Mouse (Mus musculus) small intestine, adult 2 months (tissue): ENCODE results near the gene Hspb7. TPM values are rescaled to one million over a fixed set of nuclear protein-coding genes. Genes with fewer than 3 reads are reported as not detected.

Experiments used
- H3K27ac ChIP-seq: fragments of 200-500 bp; 2 replicates; pipeline ENCODE4 v1.5.1; 2012; ENCODE audit warnings: low read depth, low read length, control low read depth, inconsistent platforms; ENCODE audit not compliant: insufficient read depth
- H3K27me3 ChIP-seq: fragments of 200-500 bp; 2 replicates; pipeline ENCODE4 v1.6.1; 2012; ENCODE audit warnings: mild to moderate bottlenecking, moderate library complexity, low read length, inconsistent platforms; ENCODE audit not compliant: control insufficient read depth, insufficient read depth
- H3K36me3 ChIP-seq: fragments of 200-500 bp; 2 replicates; pipeline ENCODE4 v1.6.1; 2012; ENCODE audit warnings: mild to moderate bottlenecking, low read length, control low read depth, inconsistent platforms; ENCODE audit not compliant: control insufficient read depth, insufficient read depth
- H3K4me1 ChIP-seq: fragments of 200-500 bp; 2 replicates; pipeline ENCODE4 v1.6.1; 2012; ENCODE audit warnings: low read length, inconsistent platforms, mixed read lengths; ENCODE audit not compliant: control insufficient read depth, insufficient read depth, insufficient read length
- H3K4me3 ChIP-seq: fragments of 200-500 bp; 2 replicates; pipeline ENCODE4 v1.5.1; 2012; ENCODE audit warnings: low read depth, mild to moderate bottlenecking, control low read depth, inconsistent platforms, low read length, moderate library complexity
- CTCF ChIP-seq: fragments of 200-500 bp; IDR thresholded peaks from 2 replicates; pipeline ENCODE4 v1.5.1; 2012; ENCODE audit warnings: low read depth, mild to moderate bottlenecking, control low read depth, inconsistent platforms, low read length, moderate library complexity, mixed read lengths; ENCODE audit not compliant: insufficient replicate concordance, insufficient read length; ENCODE audit errors: extremely low read depth
- POLR2A ChIP-seq: fragments of 200-500 bp; IDR thresholded peaks from 2 replicates; pipeline ENCODE4 v1.6.1; 2012; ENCODE audit warnings: low read depth, mild to moderate bottlenecking, control low read depth, inconsistent platforms, low read length, moderate library complexity
- WGBS: fragments of 180-500 bp; shearing (Covaris S2); methylation state at CpG from one replicate; pipeline ENCODE4 v1.1.7; 2018; 5-methylcytosine and 5-hydroxymethylcytosine counted together
- polyA plus RNA-seq: library from polyadenylated mRNA; depleted of rRNA; stranded (reverse); fragments of >200 nt; gene quantifications from 2 replicates; pipeline ENCODE4 v1.2.3, GENCODE M21; 2012

Gene Hspb7
- polyA plus RNA-seq, 1 experiment = 4.7 TPM

DNA sequence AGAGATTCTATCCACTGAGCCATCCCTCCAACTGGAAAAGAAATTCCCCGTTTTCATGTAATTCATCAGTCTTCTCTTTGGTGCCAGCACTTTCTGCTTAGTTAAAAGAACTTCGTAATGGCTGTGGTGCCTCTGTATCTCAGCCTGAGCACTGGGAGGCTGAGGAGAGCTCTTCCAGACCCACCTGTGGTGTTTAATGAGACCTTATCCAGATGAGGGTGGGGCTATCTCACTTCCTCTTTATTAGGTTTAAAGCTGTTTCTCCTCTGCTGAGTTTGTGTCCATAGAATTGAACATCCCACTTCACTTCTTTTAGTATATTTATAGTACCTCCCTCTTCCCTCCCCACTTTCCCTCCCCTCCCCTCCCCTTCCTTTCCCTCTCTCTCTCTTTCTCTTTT, 30.7 kb downstream of the Hspb7 start:
- Histone ChIP-seq H3K27ac (no peak overlapping the region), H3K27me3 (no peaks in the 10 kb centered on the region), H3K4me3 (no peak overlapping the region), H3K36me3 (peaks cover 22% of the 10 kb centered on the region), H3K4me1 (peaks cover 6% of the 10 kb centered on the region; the same call in 1 of the 2 replicates)
- 88% methylated on average over 2 of the region's 2 CpGs for WGBS
- TF ChIP-seq CTCF (no peak), POLR2A (no peak)

DNA sequence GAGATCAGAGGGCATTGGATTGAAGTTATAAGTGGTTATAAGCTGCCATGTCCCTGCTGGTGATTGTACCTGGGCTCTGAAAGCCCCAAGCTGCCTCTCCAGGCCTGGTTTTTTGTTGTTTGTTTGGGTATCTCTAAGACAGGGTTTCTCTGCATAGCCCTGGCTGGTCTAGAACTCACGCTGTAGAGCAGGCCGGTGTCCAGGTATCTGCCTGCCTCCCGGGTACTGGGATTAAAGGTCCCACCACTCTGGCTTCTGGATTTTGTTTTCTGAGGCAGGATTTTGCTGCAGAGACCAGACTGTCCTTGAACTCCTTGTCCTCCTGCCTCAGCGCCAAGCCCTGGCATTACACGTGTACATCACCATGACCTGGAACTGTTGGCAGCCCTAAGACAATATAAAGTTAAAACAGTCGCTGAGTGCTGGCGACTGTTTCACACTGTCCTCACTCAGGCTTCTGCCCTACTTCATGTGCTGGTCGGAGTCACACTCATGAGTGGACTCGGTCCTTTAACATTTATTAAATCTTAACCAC, 31.4 kb downstream of the Hspb7 start:
- no peaks in the 10 kb centered on the region for H3K27me3 ChIP-seq
- peaks cover 22% of the 10 kb centered on the region for H3K36me3 ChIP-seq
- H3K27ac ChIP-seq = no peak overlapping the region
- 77% methylated on average over 9 of the region's 9 CpGs for WGBS
- TF ChIP-seq CTCF = no peak
- no peak for TF ChIP-seq POLR2A
- peaks cover 10% of the 10 kb centered on the region for H3K4me1 ChIP-seq
- H3K4me3 ChIP-seq = no peak overlapping the region

GRCm38 (mm10) chr4:141454581-141455350, 34.2 kb downstream of the Hspb7 start:
- Histone ChIP-seq H3K27me3 (no peaks in the 10 kb centered on the region), H3K4me3 (no peak overlapping the region), H3K27ac (no peak overlapping the region), H3K36me3 (peaks cover 15% of the 10 kb centered on the region; the same call in 1 of the 2 replicates), H3K4me1 (peaks cover 10% of the 10 kb centered on the region)
- 70% methylated on average over 14 of the region's 14 CpGs for WGBS
- TF ChIP-seq CTCF (no peak), POLR2A (no peak)

GRCm38 (mm10) chr4:141455526-141455925, 34.9 kb downstream of the Hspb7 start:
- H3K4me3 ChIP-seq = no peak overlapping the region
- no peak for TF ChIP-seq POLR2A
- no peak for TF ChIP-seq CTCF
- no peak overlapping the region for H3K27ac ChIP-seq
- peaks cover 10% of the 10 kb centered on the region for H3K4me1 ChIP-seq
- H3K36me3 ChIP-seq = peaks cover 13% of the 10 kb centered on the region; the same call in 1 of the 2 replicates
- no peaks in the 10 kb centered on the region for H3K27me3 ChIP-seq
- 98% methylated on average over 4 of the region's 4 CpGs for WGBS

- H3K4me3 ChIP-seq = no peak overlapping the region
- whole genome bisulfite sequencing = 37% methylated on average over 14 of the region's 14 CpGs
- H3K27me3 ChIP-seq = no peaks in the 10 kb centered on the region
- peaks cover 13% of the 10 kb centered on the region; the same call in 1 of the 2 replicates for H3K36me3 ChIP-seq
- no peak overlapping the region for H3K27ac ChIP-seq
- TF ChIP-seq CTCF = no peak
- TF ChIP-seq POLR2A = no peak
- H3K4me1 ChIP-seq = peaks cover 10% of the 10 kb centered on the region
These were observed 35.8 kb downstream of the Hspb7 start for GRCm38 (mm10) chr4:141456193-141456938.

DNA sequence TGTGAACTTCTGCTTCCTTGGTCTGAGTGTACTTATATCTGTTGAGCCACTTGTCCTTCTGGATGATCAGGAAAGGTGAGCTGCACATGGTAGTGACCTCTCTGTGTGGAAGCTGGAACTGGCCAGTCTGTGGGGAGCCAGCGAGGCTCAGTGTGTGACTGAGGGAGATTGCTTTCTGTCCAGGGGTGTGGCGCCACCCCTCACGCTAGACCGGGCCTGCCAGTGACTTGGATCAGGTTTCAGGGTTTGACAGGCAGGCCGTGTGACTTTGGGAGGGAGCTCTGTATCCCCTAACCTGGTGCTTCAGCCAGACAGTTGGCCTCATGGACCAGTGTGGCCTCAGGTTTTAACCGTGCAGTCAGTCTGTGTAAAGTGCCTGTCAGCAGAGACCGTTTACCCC, 37.7 kb downstream of the Hspb7 start:
- H3K36me3 ChIP-seq = peaks cover 18% of the 10 kb centered on the region
- H3K4me3 ChIP-seq = no peak overlapping the region
- peaks cover 11% of the 10 kb centered on the region for H3K4me1 ChIP-seq
- H3K27me3 ChIP-seq = no peaks in the 10 kb centered on the region
- H3K27ac ChIP-seq = no peak overlapping the region
- no peak for TF ChIP-seq CTCF
- TF ChIP-seq POLR2A = no peak
- WGBS = 45% methylated on average over 7 of the region's 7 CpGs

DNA sequence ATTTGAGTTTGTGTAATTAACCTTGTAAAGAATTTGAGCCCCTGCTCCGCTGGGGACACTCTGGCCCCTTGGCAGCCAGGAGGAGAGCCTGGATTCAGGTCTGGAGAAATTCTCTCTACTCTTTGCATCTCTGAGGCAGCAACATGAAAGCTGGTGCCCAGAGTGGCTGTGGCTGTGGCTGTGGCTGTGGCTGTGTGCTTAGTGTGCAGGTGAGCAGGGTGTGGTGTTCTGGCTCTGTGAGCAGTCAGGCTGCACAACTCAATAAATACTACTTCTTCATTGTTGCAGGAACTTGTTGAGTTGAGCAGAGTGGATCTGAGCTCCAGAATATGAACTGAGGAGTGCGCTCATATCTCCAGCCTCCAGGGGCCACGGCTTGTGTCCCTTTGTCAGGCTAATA, 38.3 kb downstream of the Hspb7 start:
- peaks cover 24% of the 10 kb centered on the region for H3K36me3 ChIP-seq
- H3K27ac ChIP-seq = no peak overlapping the region
- TF ChIP-seq POLR2A (no peak), CTCF (no peak)
- no peak overlapping the region for H3K4me3 ChIP-seq
- WGBS = 93% methylated on average over 3 of the region's 3 CpGs
- H3K27me3 ChIP-seq = no peaks in the 10 kb centered on the region
- peaks cover 12% of the 10 kb centered on the region for H3K4me1 ChIP-seq

DNA sequence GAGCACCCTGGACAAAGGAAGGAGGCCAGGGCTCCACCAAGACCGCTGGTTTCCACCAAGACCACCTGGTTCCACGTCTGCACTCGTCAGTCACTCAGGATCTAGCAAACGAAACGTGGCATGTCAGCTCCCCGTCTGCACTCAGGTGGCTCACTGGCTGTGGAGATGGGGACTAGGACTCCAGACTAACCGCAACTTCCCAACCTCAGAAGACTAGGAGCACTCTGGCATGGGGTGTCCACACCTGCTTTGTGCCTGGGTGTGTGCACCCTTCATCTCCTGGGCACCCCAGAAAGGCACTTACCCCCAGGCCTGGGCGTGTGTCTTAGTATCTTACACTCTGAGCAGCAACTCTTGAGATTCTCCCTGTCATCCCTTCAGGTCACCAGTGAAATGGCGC, 39.2 kb downstream of the Hspb7 start:
- H3K27ac ChIP-seq = no peak overlapping the region
- no peaks in the 10 kb centered on the region for H3K27me3 ChIP-seq
- TF ChIP-seq POLR2A = no peak
- TF ChIP-seq CTCF = no peak
- no peak overlapping the region for H3K4me3 ChIP-seq
- 93% methylated on average over 9 of the region's 9 CpGs for WGBS
- peaks cover 32% of the 10 kb centered on the region for H3K36me3 ChIP-seq
- peaks cover 12% of the 10 kb centered on the region for H3K4me1 ChIP-seq
